Mouse (Mus musculus) spleen, postnatal 10 days (tissue): ENCODE measurements around the gene Cers5.

ENCODE experiments used
- DNase-seq, 2 experiments: peaks; one replicate each; pipeline ENCODE4 v3.0.0; 2021 to 2022; ENCODE audit warnings: low spot score in 2 of 2

Gene Cers5

DNA sequence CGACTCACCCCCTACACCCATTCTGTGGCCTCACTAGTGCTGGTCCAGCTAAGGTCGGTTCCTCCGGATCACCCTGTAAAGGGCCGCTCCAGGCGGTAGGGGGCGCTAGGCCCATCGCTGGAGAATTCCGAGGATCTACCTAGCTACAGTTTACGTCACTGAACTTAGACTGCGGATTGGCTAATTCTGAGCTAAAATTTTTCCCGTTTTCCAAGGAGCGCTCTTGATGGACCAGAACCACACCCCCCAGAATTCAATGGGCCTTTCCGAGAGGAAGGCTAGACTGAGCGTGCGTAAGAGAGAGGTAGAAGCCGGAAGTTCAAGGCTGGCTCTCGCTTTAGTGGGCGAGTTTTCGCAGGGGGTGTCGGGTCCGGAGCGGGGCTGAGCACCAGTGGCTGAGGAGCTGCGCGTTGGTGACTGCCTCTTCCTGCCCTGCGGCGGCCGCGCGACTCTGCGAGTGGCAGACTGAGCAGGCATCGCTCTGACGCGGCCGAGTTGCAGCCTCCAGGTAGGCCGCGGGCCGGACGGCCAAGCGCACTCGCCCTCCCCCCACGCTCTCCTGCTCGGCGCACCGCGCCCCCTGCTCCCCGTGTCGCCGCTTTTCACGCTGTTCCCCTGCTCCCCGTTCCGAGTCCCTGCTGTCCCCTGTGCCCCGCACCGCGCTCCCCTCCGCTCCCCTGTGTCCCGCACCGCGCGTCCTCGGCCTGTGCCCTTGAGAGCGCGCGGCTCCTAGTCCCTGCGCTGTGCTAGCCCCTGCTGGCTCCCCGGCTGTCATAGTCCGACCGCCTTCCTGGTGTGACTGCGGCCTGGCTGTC lies 47.1 kb downstream of the Cers5 start, which contains the start of gene Cox14:
Gene Cox14, plus strand, starts transcription at position 278 of the 815 bp plus-strand sequence.
- DNase-seq: peak; percentile 92 to 94

DNA sequence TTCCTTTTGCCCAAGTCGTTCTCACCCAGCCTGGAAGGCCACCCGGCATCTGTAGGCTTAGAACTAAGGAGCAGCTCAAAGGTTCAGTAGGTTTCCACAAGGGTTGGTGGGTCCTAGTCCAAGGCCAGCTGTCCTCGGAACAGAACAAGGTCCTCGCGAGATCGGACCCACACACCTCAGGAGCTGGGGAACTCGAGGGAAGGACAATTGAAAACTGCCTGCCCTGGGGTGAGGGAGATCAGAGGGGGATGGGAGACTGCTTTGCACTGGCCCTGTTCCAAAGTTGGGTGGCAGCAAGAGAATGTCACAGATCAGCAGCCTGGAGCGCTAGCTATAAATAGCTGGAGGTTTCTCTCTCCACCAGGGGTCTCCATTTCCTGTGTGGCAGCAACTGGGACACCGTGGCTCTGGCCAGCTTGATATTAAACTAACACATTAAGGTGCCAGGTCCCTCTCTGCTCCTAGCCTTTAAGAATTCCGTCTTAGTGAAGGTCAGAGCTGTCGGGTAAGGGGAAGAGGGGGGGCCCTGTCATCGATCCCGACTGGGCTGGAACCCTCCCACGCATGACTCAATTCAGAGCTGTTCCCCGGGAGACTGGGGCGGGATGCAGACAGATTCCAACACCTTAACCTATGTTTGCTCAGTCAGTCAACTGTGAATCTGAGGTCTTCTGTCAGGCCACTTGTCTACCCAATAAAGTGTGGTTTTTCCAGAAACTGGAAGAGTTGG lies 48.2 kb downstream of the Cers5 start:
- DNase-seq: peak in 1 of 2 experiments; percentile 56

DNA sequence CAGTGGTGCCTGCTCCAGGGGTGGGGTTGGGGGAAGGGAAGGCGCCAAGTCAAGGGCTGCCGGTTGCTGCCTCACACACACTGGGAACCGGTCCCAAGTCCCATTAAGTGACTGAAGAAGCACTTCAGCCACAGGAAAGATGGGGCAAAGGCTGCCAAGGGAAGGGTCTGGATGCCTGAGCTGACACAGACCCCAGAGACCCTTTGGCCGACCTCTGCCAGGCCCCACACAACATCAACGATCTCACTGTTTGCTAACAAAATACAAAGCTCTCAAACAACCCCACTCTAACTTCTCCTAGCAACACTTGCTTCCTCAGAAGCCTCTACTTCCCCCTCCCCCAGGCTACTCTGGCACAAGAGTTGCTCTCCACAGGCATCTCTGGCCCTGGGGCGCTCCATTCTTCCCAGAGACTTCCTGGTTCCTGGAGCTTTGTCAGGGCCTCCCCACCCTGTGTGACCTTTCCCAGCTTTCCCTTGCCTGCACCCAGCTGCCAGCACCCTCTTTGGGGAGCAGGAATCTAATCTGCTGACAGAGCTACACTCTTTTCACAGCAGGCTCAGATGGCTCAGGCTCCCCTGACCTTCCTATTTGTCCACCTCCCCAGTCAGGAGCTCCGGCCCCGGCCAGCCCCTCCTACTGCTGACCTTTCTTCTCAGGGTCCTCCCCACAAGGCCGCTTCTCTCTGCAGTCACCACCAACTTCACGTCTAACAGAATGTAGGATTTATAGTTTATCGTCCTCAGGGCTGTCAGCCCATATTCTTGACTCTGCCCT lies 49.0 kb downstream of the Cers5 start:
- DNase-seq: peak in 1 of 2 experiments; percentile 42

DNA sequence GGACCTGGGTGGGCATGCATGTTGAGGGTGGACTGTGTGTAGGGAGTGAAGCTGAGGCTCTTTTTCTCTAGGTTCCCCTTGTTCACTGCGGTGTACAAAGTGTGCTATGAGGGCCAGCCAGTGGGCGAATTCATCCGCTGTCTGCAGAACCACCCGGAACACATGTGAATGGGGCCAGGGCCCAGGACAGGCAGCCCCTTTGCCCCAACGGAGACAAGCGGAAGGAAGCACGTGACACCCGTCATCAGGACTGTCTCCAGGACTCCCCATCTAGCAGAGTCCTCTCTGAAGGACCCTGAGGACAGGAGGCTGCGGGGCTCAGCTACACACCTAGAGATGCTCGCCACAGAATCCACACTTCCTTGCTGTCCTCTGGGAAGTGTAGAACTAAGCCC lies 49.6 kb downstream of the Cers5 start:
- DNase-seq: no peak

- DNase-seq: no peak
Measured at GRCm38 (mm10) chr15:99721921-99722743, 50.6 kb downstream of the Cers5 start.

DNA sequence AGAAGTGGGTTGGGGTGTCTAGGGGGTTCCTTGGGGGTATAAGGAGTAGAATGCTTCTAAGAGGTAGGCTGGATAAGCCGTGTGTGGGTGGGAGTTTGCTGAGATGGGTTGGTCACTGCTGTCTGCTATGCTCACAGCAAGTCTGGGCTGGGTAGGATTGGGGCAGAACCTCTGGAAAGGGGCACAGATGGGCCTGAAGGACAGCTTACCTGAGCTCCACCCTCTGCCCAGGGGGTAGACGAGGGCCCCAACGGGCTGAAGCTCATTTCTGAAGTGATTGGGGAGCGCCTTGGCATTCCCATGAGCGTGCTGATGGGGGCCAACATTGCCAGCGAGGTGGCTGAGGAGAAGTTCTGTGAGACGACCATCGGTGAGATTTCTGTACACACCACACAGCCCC lies 52.8 kb downstream of the Cers5 start:
- no peak for DNase-seq

GRCm38 (mm10) chr15:99718461-99719021 lies 54.1 kb downstream of the Cers5 start:
- no peak for DNase-seq

- DNase-seq: peak in 1 of 2 experiments; percentile 50
Measured at GRCm38 (mm10) chr15:99717386-99718334, 55.0 kb downstream of the Cers5 start, which contains the start of gene Gpd1. Gene Gpd1, plus strand, starts transcription at chr15:99717515.

DNA sequence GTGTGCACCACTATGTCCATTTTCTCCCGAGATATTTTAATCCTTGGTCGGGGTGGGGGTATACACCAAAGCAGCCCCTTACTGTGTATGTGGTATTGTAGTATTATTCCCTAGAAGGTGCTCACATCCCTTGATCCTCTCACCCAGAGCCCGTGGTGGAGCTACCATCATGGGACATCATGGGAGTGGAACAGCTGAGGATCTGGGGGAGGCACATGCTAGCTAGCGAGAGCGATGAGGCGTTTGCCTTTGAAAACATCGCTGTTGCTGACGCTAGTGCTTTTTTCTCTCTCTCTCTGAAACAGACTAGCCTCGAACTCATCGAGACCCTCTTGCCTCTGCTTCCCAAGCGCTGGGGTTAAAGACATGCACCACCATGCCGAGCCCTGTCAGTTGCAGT lies 55.9 kb downstream of the Cers5 start:
- DNase-seq: no peak

GRCm38 (mm10) chr15:99715982-99716746 lies 56.5 kb downstream of the Cers5 start:
- peak in 1 of 2 experiments; percentile 33 for DNase-seq

DNA sequence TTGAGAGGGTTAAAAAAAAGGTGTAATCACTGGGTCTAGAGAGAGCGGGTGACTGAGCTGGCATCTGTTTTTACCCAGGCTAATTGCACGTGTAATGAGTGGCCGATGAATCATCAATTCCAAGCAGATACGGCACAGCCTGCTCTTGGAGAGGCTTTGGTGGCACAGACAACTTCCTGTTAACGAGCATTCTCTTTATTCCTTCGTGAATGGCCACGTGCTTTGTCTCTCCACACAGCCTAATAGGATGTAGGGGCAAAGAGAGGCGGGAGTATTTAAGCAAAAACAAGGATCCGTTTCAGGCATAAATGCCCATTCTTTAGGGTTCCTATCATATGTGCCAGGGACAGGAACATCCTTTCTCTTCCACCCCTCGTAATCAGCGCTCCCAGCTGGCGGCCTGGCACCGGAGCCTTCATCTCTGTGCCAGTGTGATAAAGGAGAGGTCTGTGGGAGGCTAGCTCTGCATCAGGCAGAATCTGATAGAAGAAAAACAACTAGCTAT lies 57.3 kb downstream of the Cers5 start:
- DNase-seq: peak; percentile 50 to 79

- peak; percentile 82 to 88 for DNase-seq
Measured at GRCm38 (mm10) chr15:99714858-99715257, 57.8 kb downstream of the Cers5 start.

DNA sequence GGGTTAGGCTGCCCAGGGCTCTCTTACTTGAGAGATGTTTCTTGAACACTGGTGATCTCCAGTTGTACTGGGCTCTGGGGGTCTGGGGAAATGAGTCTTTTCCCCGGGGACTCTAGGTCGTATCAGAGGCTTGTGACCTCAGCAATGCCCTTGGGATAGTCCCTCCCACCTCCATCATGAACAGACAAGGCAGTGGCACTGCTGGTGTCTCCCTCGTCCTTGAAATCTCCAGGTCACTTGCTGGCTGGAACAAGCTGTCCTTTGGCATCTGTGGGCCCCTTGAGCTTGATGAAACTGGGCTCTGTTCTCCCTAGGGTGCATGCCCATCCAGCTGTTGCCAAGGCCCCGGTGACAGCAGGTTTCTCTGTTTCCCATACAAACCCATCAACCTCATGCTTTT lies 58.5 kb downstream of the Cers5 start:
- DNase-seq: no peak

- no peak for DNase-seq
Measured at GRCm38 (mm10) chr15:99713569-99713968, 59.1 kb downstream of the Cers5 start.

DNA sequence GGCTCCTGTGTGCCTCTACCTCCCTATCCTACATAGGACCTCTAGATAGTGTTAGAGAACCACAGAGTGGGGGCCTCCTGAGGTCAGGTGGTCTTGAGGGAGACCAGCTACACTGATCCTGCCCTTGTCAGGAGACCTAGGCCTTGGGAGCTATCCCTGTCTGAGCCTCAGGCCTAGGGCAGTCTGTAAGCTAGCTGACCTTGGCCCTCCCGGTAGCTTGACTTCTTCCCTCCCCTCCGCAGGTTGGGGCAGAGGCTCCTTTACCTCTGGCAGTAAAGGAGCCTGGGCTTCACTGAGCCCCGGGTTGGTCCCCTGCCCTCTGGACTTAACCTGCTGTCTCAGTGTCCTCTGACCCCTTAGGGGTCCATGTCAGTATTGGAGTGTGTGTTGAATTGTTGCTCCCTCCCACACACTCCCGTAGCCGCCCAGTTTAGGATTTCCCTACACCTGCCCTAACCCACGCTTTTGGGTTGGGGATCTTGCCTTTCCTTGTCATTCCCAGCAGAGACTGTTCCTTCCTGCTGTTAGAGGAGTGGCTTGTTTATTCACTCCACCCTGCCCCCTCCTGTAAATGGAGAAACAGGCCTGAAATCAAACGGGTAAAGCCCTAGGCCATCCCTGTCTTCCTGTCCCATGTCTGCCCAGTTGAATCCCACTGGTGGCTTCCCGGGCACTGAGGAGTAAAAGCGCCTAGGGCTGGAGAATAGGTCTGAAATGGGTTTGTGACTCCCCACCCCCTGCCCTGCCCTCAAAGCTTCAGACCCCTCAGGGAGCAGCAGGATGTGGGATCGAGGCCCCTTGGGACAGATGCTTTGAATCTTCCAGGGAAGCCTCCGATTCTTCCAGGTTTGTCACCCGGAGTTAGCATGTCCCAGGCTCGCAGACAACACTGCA lies 59.8 kb downstream of the Cers5 start:
- no peak for DNase-seq

GRCm38 (mm10) chr15:99711491-99711890 lies 61.2 kb downstream of the Cers5 start:
- DNase-seq: no peak
